20 mouse cellular contexts compared by ENCODE assay signal in genomic region chr17:84497026-84497425, GRCm38 (mm10).
"Had no signal": no experiment of that assay in that cellular context is flagged by ENCODE, and none has a peak within 500 bp of the region (broad histone marks: within the 10 kb centered on the region; RNA-seq: fewer than 3 reads in every experiment).

No protein-coding gene starts in this region.

- H3K4me2 ChIP-seq: lung, embryonic 15.5 days; midbrain, embryonic 11.5 days; midbrain, embryonic 13.5 days; midbrain, embryonic 15.5 days; neural tube, embryonic 13.5 days; neural tube, embryonic 15.5 days; stomach, embryonic 15.5 days had no signal

- DNase-seq: liver, postnatal 0 days; lung, adult 2 months; lung, postnatal 14 days; lung, postnatal 36 days; right cerebral cortex, postnatal 14 days; thymus, adult 2 months; thymus, postnatal 25 days; thymus, postnatal 4 days had no signal

- ATAC-seq: liver, postnatal 0 days; lung, postnatal 0 days; midbrain, embryonic 13.5 days; midbrain, embryonic 15.5 days had no signal

- H3K27ac ChIP-seq: lung, embryonic 15.5 days; macrophage; midbrain, embryonic 13.5 days; midbrain, embryonic 15.5 days; neural tube, embryonic 13.5 days; neural tube, embryonic 15.5 days; stomach, embryonic 15.5 days; stomach, postnatal 0 days had no signal

- H3K9ac ChIP-seq: liver, postnatal 0 days; lung, embryonic 15.5 days; midbrain, embryonic 13.5 days; midbrain, embryonic 15.5 days; neural tube, embryonic 13.5 days; neural tube, embryonic 15.5 days; stomach, embryonic 15.5 days had no signal

- H3K27me3 ChIP-seq: lung, embryonic 15.5 days; midbrain, embryonic 13.5 days; midbrain, embryonic 15.5 days; neural tube, embryonic 13.5 days; neural tube, embryonic 15.5 days; stomach, embryonic 15.5 days had no signal

- H3K9me3 ChIP-seq: lung, embryonic 15.5 days; megakaryocyte, embryonic 14.5 days; midbrain, embryonic 13.5 days; midbrain, embryonic 15.5 days; neural tube, embryonic 13.5 days; neural tube, embryonic 15.5 days; stomach, embryonic 15.5 days had no signal

- H3K36me3 ChIP-seq: lung, embryonic 15.5 days; midbrain, embryonic 13.5 days; midbrain, embryonic 15.5 days; neural tube, embryonic 13.5 days; neural tube, embryonic 15.5 days; stomach, embryonic 15.5 days had no signal

- H3K4me1 ChIP-seq: megakaryocyte, embryonic 14.5 days; midbrain, embryonic 13.5 days; midbrain, embryonic 15.5 days; neural tube, embryonic 13.5 days; neural tube, embryonic 15.5 days; stomach, embryonic 15.5 days had no signal

- H3K4me3 ChIP-seq: lung, embryonic 15.5 days; megakaryocyte, embryonic 14.5 days; midbrain, embryonic 13.5 days; midbrain, embryonic 15.5 days; myocyte; neural tube, embryonic 13.5 days; neural tube, embryonic 15.5 days; stomach, embryonic 15.5 days had no signal
